In genomic region chr12:26884156-26884555, GRCm38 (mm10) we compare ENCODE assay signal across 9 mouse cellular contexts.
DNase-seq lines count a peak whose midpoint lies in the region; ATAC-seq and TF ChIP-seq lines count a peak whose summit lies in the region.
"Had no signal": no experiment of that assay in that cellular context is flagged by ENCODE, and none has a peak within 500 bp of the region (broad histone marks: within the 10 kb centered on the region; RNA-seq: fewer than 3 reads in every experiment).

No protein-coding gene starts in this region.

- no peak for DNase-seq in kidney, adult 11 months
- peak; percentile 86 for DNase-seq in adrenal gland, postnatal 25 days
- DNase-seq in gastrocnemius, adult 18-20 months (ENCODE audit: low spot score), result no peak
- DNase-seq in lung, adult 2 months, result no peak
- DNase-seq in gastrocnemius, postnatal 25 days, result no peak

- H3K36me3 ChIP-seq in kidney, embryonic 15.5 days, result no peaks in the 10 kb centered on the region
- no peaks in the 10 kb centered on the region for H3K36me3 ChIP-seq in hindbrain, embryonic 12.5 days
- H3K36me3 ChIP-seq in neural tube, embryonic 12.5 days, result no peaks in the 10 kb centered on the region
- H3K36me3 ChIP-seq: G1E had no signal

- peak overlapping the region; percentile 8; the same call in 1 of the 2 replicates for H3K27ac ChIP-seq in kidney, embryonic 15.5 days
- peak overlapping the region; percentile 93 for H3K27ac ChIP-seq in hindbrain, embryonic 12.5 days
- H3K27ac ChIP-seq in neural tube, embryonic 12.5 days, result no peak overlapping the region

- H3K4me1 ChIP-seq in kidney, embryonic 15.5 days, result peaks cover 28% of the 10 kb centered on the region
- H3K4me1 ChIP-seq in hindbrain, embryonic 12.5 days, result peaks cover 41% of the 10 kb centered on the region
- H3K4me1 ChIP-seq in neural tube, embryonic 12.5 days, result peaks cover 26% of the 10 kb centered on the region
- H3K4me1 ChIP-seq in lung, adult 2 months (ENCODE audit: control insufficient read depth, insufficient read depth, low read length), result no peaks in the 10 kb centered on the region

- TF ChIP-seq POLR2A in lung, adult 2 months (IDR thresholded peaks at IDR 0.05; ENCODE audit: borderline replicate concordance, extremely low read depth, low read depth, low read length), result no peak

- no peak for TF ChIP-seq CTCF in lung, adult 2 months (IDR thresholded peaks at IDR 0.05; ENCODE audit: insufficient read depth, low read length)

- H3K27me3 ChIP-seq in kidney, embryonic 15.5 days, result no peaks in the 10 kb centered on the region
- no peaks in the 10 kb centered on the region for H3K27me3 ChIP-seq in hindbrain, embryonic 12.5 days
- H3K27me3 ChIP-seq in neural tube, embryonic 12.5 days (replicated peaks), result no peaks in the 10 kb centered on the region

- H3K9ac ChIP-seq in kidney, embryonic 15.5 days, result no peak overlapping the region
- H3K9ac ChIP-seq in hindbrain, embryonic 12.5 days, result no peak overlapping the region
- H3K9ac ChIP-seq in neural tube, embryonic 12.5 days, result no peak overlapping the region

- H3K9me3 ChIP-seq in kidney, embryonic 15.5 days (replicated peaks), result no peaks in the 10 kb centered on the region
- H3K9me3 ChIP-seq in hindbrain, embryonic 12.5 days (replicated peaks), result no peaks in the 10 kb centered on the region
- H3K9me3 ChIP-seq in neural tube, embryonic 12.5 days, result no peaks in the 10 kb centered on the region

- H3K4me2 ChIP-seq in kidney, embryonic 15.5 days, result no peak overlapping the region
- H3K4me2 ChIP-seq in hindbrain, embryonic 12.5 days (replicated peaks), result no peak overlapping the region
- no peak overlapping the region for H3K4me2 ChIP-seq in neural tube, embryonic 12.5 days (replicated peaks)

- WGBS in kidney, embryonic 15.5 days, result 27% methylated on average over 5 of the region's 5 CpGs
- WGBS in hindbrain, embryonic 12.5 days, result 41% methylated on average over 5 of the region's 5 CpGs
- 24% methylated on average over 5 of the region's 5 CpGs for whole genome bisulfite sequencing in neural tube, embryonic 12.5 days
- WGBS in lung, adult 2 months, result 50% methylated on average over 5 of the region's 5 CpGs

- H3K4me3 ChIP-seq in kidney, embryonic 15.5 days (replicated peaks), result no peak overlapping the region
- H3K4me3 ChIP-seq in hindbrain, embryonic 12.5 days, result no peak overlapping the region
- no peak overlapping the region for H3K4me3 ChIP-seq in neural tube, embryonic 12.5 days
- H3K4me3 ChIP-seq in lung, adult 2 months (replicated peaks; ENCODE audit: extremely low read depth, low read depth, low read length), result no peak overlapping the region

- 0 out of 2 replicates have a peak, but pooled peaks have one; percentile 40 for ATAC-seq in kidney, embryonic 15.5 days (replicated peaks; ENCODE audit: low FRiP score)
- no peak for ATAC-seq in hindbrain, embryonic 12.5 days (ENCODE audit: low FRiP score)
- peak; percentile 30; the same call in 1 of the 2 replicates for ATAC-seq in neural tube, embryonic 12.5 days (ENCODE audit: low FRiP score, low read depth)
